Comparison of ENCODE assay signal across 1 mouse cellular context in the genomic region with DNA sequence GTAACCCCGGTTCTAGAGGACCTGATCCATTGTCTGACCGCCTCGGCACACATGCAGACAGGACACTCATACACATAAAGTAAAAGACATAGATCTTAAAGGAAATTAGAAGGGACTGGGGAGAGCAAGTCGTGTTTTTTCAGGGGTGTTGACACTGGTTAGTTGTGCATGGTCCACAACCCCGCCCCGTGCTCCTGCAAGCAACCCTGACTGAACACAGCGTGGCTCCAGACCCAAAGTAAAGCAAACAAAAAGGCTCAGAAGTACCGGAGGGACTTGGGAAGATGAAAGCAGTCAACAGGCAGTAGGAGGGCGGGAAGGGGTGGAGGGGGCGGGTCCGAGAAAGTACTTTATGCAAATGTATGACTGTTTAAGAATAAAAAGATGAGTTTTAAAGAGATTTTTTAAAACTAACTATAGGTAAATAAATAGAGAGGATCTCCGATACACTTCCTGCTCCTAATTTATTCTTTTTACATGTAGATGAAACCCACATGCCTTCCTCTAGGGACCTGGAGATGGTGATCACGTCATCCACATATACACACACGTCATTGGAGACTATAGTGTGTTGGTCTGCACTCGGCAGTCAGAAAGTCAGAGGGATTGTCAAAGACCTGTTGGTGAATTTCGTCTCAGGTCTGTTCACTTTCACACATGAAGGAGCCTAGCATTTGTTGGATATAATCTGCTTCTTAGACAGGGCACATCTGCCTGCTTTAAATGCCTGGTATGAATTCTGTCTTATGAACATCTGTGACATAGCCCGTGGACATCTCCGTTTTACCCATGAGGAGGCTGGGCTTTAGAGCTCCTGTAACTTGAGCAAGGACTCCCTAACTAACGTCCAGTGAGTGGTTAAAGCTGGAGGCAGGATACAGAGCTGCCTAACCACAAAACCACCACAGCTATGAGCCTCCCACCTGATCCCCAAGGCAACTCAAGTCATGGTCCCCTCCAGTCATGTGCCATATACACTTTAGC.
A peak's percentile ranks its signal among the peaks of the same experiment; 100 is the strongest.
TF ChIP-seq lines count a peak whose summit lies in the region.

No protein-coding gene starts in this region.

TF ChIP-seq in CH12.LX, 34 proteins besides CTCF, POLR2A, EP300 and RAD21:
- TF ChIP-seq ZC3H11A (IDR thresholded peaks at IDR 0.05; ENCODE audit: low read depth, low read length) = no peak
- no peak for TF ChIP-seq SMC3 (IDR thresholded peaks at IDR 0.05; ENCODE audit: low read depth, low read length)
- no peak for TF ChIP-seq JUN (IDR thresholded peaks at IDR 0.05; ENCODE audit: insufficient read depth, low read depth, low read length)
- TF ChIP-seq E2F4 (IDR thresholded peaks at IDR 0.05; ENCODE audit: insufficient replicate concordance, low read depth, low read length) = peak; percentile 10; the same call in 1 of the 2 replicates
- TF ChIP-seq SIN3A (IDR thresholded peaks at IDR 0.05; ENCODE audit: low read length) = peak; percentile 68; the same call in 1 of the 2 replicates
- no peak for TF ChIP-seq UBTF (IDR thresholded peaks at IDR 0.05; ENCODE audit: low read depth, low read length)
- TF ChIP-seq ZMIZ1 (IDR thresholded peaks at IDR 0.05; ENCODE audit: low read depth, low read length) = no peak
- TF ChIP-seq ELF1 (IDR thresholded peaks at IDR 0.05; ENCODE audit: low read depth, low read length) = no peak
- TF ChIP-seq NELFE (IDR thresholded peaks at IDR 0.05; ENCODE audit: low read depth, low read length) = no peak
- TF ChIP-seq JUND (conservative IDR thresholded peaks at IDR 0.05; ENCODE audit: low read depth, low read length) = no peak
- no peak for TF ChIP-seq MYC (IDR thresholded peaks at IDR 0.05; ENCODE audit: low read depth, low read length)
- TF ChIP-seq ETS1 (conservative IDR thresholded peaks at IDR 0.05; ENCODE audit: low read depth, low read length) = no peak
- TF ChIP-seq USF2 (conservative IDR thresholded peaks at IDR 0.05; ENCODE audit: low read depth, low read length) = no peak
- TF ChIP-seq HCFC1 (IDR thresholded peaks at IDR 0.05; ENCODE audit: low read depth, low read length) = peak; percentile 6; the same call in 1 of the 2 replicates
- TF ChIP-seq MXI1 (IDR thresholded peaks at IDR 0.05; ENCODE audit: low read depth, low read length) = peak; percentile 69; the same call in 1 of the 2 replicates
- no peak for TF ChIP-seq MAX (IDR thresholded peaks at IDR 0.05; ENCODE audit: low read length)
- no peak for TF ChIP-seq PAX5 (IDR thresholded peaks at IDR 0.05; ENCODE audit: low read length)
